Mouse (Mus musculus) kidney, embryonic 15.5 days (tissue): Measurements from ENCODE around the gene AL607142.1. TPM values are rescaled to one million over a fixed set of nuclear protein-coding genes. Genes with fewer than 3 reads are reported as not detected.

ENCODE experiments used
- ATAC-seq: fragments of 200-750 bp; cut with Nextera tagmentation; replicated peaks from 2 replicates; pipeline ENCODE4 v1.8.0; 2017; ENCODE audit warnings: moderate TSS enrichment; ENCODE audit not compliant: low FRiP score
- H3K27ac ChIP-seq: fragments of 300-500 bp; sonication (generic); 2 replicates; pipeline ENCODE4 v1.5.1; 2015; ENCODE audit warnings: mild to moderate bottlenecking, inconsistent platforms
- H3K27me3 ChIP-seq: fragments of 300-500 bp; sonication (generic); 2 replicates; pipeline ENCODE4 v1.6.1; 2015; ENCODE audit warnings: inconsistent platforms
- H3K36me3 ChIP-seq: fragments of 300-500 bp; sonication (generic); 2 replicates; pipeline ENCODE4 v1.6.1; 2015; ENCODE audit warnings: inconsistent platforms
- H3K4me1 ChIP-seq: fragments of 300-500 bp; sonication (generic); 2 replicates; pipeline ENCODE4 v1.6.1; 2015; ENCODE audit warnings: inconsistent platforms
- H3K4me2 ChIP-seq: fragments of 300-500 bp; sonication (generic); 2 replicates; pipeline ENCODE4 v1.6.1; 2015; ENCODE audit warnings: moderate library complexity, mild to moderate bottlenecking, inconsistent platforms
- H3K4me3 ChIP-seq: fragments of 300-500 bp; sonication (generic); replicated peaks from 2 replicates; pipeline ENCODE4 v1.5.1; 2015; ENCODE audit warnings: mild to moderate bottlenecking, inconsistent platforms
- H3K9ac ChIP-seq: fragments of 300-500 bp; sonication (generic); 2 replicates; pipeline ENCODE4 v1.6.1; 2015; ENCODE audit warnings: mild to moderate bottlenecking, inconsistent platforms
- H3K9me3 ChIP-seq: fragments of 300-500 bp; sonication (generic); replicated peaks from 2 replicates; pipeline ENCODE4 v1.6.1; 2016; ENCODE audit warnings: inconsistent platforms
- WGBS: fragments of 180-500 bp; shearing (Covaris S2); methylation state at CpG from one replicate; pipeline ENCODE4 v1.1.7; 2015; ENCODE audit warnings: mixed read lengths; 5-methylcytosine and 5-hydroxymethylcytosine counted together
- polyA plus RNA-seq: library from polyadenylated mRNA; unstranded; fragments of >200 nt; fragmentation: Nextera tagmentation; extraction: Ambion mirVana; gene quantifications from 2 replicates; pipeline ENCODE4 v1.2.1, GENCODE M21; 2015

Gene AL607142.1
- polyA plus RNA-seq, 1 experiment from 2014 or later = not detected

- Histone ChIP-seq H3K9me3 (no peaks in the 10 kb centered on the region), H3K9ac (no peak overlapping the region), H3K4me3 (no peak overlapping the region), H3K27ac (no peak overlapping the region), H3K4me2 (no peak overlapping the region), H3K4me1 (peaks cover 13% of the 10 kb centered on the region), H3K27me3 (no peaks in the 10 kb centered on the region), H3K36me3 (no peaks in the 10 kb centered on the region)
- 0 out of 2 replicates have a peak, but pooled peaks have one; percentile 8 for ATAC-seq
- 45% methylated on average over 15 of the region's 15 CpGs for WGBS
Measured at GRCm38 (mm10) chr4:120071842-120072507, 7.2 kb downstream of the AL607142.1 start.

DNA sequence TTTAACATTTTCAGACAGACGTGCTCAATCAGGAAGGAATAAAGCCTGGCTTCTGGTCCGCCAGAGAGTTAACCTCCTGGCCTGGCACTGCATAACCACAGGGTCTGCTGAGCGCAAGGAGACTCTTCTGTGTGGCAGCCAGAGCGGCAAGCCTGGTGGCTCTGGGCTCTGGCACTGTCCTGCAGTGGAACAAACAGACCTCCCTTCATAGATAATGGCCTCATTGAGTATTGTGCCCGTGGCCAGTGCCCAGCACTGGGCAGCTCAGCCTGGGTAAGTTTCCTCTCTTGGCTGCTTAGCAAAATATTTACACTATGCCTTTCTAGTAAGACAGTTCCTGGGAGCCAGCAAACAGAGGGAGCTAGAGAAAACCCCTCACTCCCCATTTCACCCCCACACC, 9.3 kb downstream of the AL607142.1 start:
- Histone ChIP-seq H3K9ac (no peak overlapping the region), H3K9me3 (no peaks in the 10 kb centered on the region), H3K4me1 (peaks cover 8% of the 10 kb centered on the region), H3K4me2 (no peak overlapping the region), H3K27ac (peak overlapping the region; percentile 45; the same call in 1 of the 2 replicates), H3K4me3 (no peak overlapping the region), H3K27me3 (no peaks in the 10 kb centered on the region), H3K36me3 (no peaks in the 10 kb centered on the region)
- no peak for ATAC-seq
- WGBS = 53% methylated on average over 5 of the region's 5 CpGs

- Histone ChIP-seq H3K9me3 (no peaks in the 10 kb centered on the region), H3K36me3 (no peaks in the 10 kb centered on the region), H3K9ac (no peak overlapping the region), H3K27me3 (no peaks in the 10 kb centered on the region), H3K27ac (no peak overlapping the region), H3K4me2 (no peak overlapping the region), H3K4me1 (peaks cover 8% of the 10 kb centered on the region), H3K4me3 (no peak overlapping the region)
- 81% methylated on average over 8 of the region's 8 CpGs for WGBS
- ATAC-seq = no peak
Measured at GRCm38 (mm10) chr4:120077322-120077721, 12.5 kb downstream of the AL607142.1 start.

GRCm38 (mm10) chr4:120082527-120082926, 17.7 kb downstream of the AL607142.1 start:
- H3K36me3 ChIP-seq = no peaks in the 10 kb centered on the region
- no peak overlapping the region for H3K4me2 ChIP-seq
- H3K9me3 ChIP-seq = no peaks in the 10 kb centered on the region
- WGBS = 78% methylated on average over 5 of the region's 5 CpGs
- no peak overlapping the region for H3K4me3 ChIP-seq
- no peaks in the 10 kb centered on the region for H3K27me3 ChIP-seq
- H3K4me1 ChIP-seq = no peaks in the 10 kb centered on the region
- no peak overlapping the region for H3K27ac ChIP-seq
- ATAC-seq = no peak
- no peak overlapping the region for H3K9ac ChIP-seq

DNA sequence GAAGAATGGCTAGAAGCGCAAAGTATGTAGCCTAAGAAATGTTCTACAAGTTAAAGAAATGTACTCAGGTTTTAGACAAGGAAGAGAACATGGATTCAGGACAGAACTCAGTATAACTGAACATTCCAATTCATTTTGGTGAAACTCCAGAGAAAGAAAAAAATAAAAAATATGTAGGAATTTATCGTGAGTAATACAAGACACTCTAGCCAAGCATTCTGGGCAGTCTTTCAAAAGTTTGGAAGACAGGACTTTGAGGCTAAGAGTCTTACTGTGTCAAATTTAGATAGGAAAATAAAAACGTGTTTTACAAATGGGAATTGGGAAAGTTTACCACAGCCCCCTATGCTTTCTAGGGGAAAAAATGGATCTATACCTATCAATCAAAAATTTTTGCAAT, 18.9 kb downstream of the AL607142.1 start:
- ATAC-seq = no peak
- Histone ChIP-seq H3K27me3 (no peaks in the 10 kb centered on the region), H3K4me1 (no peaks in the 10 kb centered on the region), H3K4me3 (no peak overlapping the region), H3K4me2 (no peak overlapping the region), H3K36me3 (no peaks in the 10 kb centered on the region), H3K9ac (no peak overlapping the region), H3K27ac (no peak overlapping the region), H3K9me3 (no peaks in the 10 kb centered on the region)
- WGBS = 80% methylated on average over 3 of the region's 3 CpGs

DNA sequence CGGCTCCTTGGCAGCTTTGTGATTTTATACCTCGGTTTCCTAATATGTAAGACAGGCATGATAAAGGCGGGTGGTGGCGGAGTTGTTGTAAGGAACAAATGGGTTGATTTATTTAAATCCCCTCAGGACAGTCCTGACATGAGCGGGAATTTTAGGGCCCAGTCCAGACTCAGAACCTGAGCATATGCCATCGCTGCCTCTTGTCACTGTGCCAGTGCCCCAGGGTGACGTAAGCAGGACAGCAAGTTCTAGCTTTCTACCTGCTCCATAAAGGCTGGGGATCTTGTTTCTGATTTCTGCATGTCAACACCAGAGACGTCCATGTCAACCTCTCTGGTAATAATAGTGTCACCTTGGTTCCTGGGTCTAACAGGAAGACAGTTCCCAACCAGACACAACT, 24.7 kb downstream of the AL607142.1 start:
- ATAC-seq = no peak
- WGBS = 72% methylated on average over 8 of the region's 8 CpGs

GRCm38 (mm10) chr4:120091997-120092783, 27.4 kb downstream of the AL607142.1 start:
- no peak for ATAC-seq
- 85% methylated on average over 1 of the region's 1 CpGs for WGBS

More for the DNA sequence above, 24.7 kb downstream of the AL607142.1 start:
- Histone ChIP-seq H3K27ac (no peak overlapping the region), H3K27me3 (no peaks in the 10 kb centered on the region), H3K9ac (no peak overlapping the region), H3K4me2 (no peak overlapping the region), H3K4me3 (no peak overlapping the region), H3K36me3 (no peaks in the 10 kb centered on the region), H3K4me1 (no peaks in the 10 kb centered on the region), H3K9me3 (no peaks in the 10 kb centered on the region)

GRCm38 (mm10) chr4:120096935-120097334, 32.1 kb downstream of the AL607142.1 start:
- 92% methylated on average over 19 of the region's 19 CpGs for WGBS
- no peak for ATAC-seq
- Histone ChIP-seq H3K36me3 (no peaks in the 10 kb centered on the region), H3K9ac (no peak overlapping the region), H3K4me3 (no peak overlapping the region), H3K4me1 (no peaks in the 10 kb centered on the region), H3K27ac (no peak overlapping the region), H3K9me3 (peaks cover 7% of the 10 kb centered on the region; the same call in 1 of the 2 replicates), H3K4me2 (no peak overlapping the region), H3K27me3 (no peaks in the 10 kb centered on the region)

More at GRCm38 (mm10) chr4:120091997-120092783, 27.4 kb downstream of the AL607142.1 start:
- Histone ChIP-seq H3K27ac (no peak overlapping the region), H3K9ac (no peak overlapping the region), H3K4me2 (no peak overlapping the region), H3K27me3 (no peaks in the 10 kb centered on the region), H3K36me3 (no peaks in the 10 kb centered on the region), H3K4me3 (no peak overlapping the region), H3K9me3 (no peaks in the 10 kb centered on the region), H3K4me1 (no peaks in the 10 kb centered on the region)

GRCm38 (mm10) chr4:120101186-120101585, 36.4 kb downstream of the AL607142.1 start:
- no peak overlapping the region for H3K27ac ChIP-seq
- no peak overlapping the region for H3K9ac ChIP-seq
- H3K4me1 ChIP-seq = no peaks in the 10 kb centered on the region
- H3K9me3 ChIP-seq = peaks cover 7% of the 10 kb centered on the region; the same call in 1 of the 2 replicates
- no peaks in the 10 kb centered on the region for H3K27me3 ChIP-seq
- no peaks in the 10 kb centered on the region for H3K36me3 ChIP-seq
- ATAC-seq = no peak
- H3K4me2 ChIP-seq = no peak overlapping the region
- H3K4me3 ChIP-seq = no peak overlapping the region

DNA sequence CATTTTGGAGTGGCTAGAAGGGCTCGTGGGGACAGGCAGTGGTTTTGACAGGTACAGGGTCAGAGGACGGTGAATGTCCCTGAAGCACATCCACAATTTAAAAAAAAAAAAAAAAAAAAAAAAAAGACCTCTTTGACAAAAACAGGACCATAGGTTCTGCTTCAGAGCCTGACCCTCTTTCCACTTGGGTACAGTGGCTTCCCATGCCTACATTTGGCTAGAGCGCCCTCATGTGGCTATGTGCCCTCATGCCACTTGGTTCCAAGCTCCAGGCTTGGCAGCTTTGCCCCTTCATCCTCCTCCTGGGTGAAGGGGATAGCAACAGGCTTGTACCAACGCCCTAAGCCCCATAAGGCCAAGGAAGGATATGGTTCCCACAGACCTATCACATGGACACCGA, 39.8 kb downstream of the AL607142.1 start:
- 55% methylated on average over 5 of the region's 5 CpGs for WGBS
- Histone ChIP-seq H3K27me3 (no peaks in the 10 kb centered on the region), H3K4me1 (no peaks in the 10 kb centered on the region), H3K4me2 (no peak overlapping the region), H3K36me3 (no peaks in the 10 kb centered on the region), H3K9me3 (no peaks in the 10 kb centered on the region), H3K27ac (no peak overlapping the region), H3K4me3 (no peak overlapping the region), H3K9ac (no peak overlapping the region)
- ATAC-seq = no peak

DNA sequence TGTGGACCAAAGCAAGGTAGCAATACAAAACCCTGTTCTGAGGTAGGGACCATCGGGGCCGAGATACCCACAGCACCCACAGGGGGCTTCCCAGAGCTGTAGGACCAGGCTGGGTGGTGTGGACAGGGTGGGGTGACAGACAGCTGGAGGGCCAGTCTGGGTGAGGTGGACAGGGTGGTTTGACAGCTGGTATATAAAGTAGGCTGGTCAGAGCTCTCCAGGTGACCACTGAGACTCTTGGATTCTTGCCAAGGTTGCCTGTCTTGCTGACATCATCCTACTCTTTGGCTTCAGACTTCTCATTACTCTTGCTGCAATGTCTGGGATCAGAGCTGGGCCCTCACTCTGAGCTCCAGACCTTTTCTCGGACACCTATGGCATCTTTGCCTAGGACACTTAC, 41.6 kb downstream of the AL607142.1 start:
- Histone ChIP-seq H3K9me3 (no peaks in the 10 kb centered on the region), H3K27me3 (no peaks in the 10 kb centered on the region), H3K4me3 (no peak overlapping the region), H3K27ac (no peak overlapping the region), H3K36me3 (no peaks in the 10 kb centered on the region), H3K4me2 (no peak overlapping the region), H3K4me1 (no peaks in the 10 kb centered on the region), H3K9ac (no peak overlapping the region)
- WGBS = 93% methylated on average over 3 of the region's 3 CpGs
- no peak for ATAC-seq

GRCm38 (mm10) chr4:120107787-120108186, 43.0 kb downstream of the AL607142.1 start:
- no peaks in the 10 kb centered on the region for H3K27me3 ChIP-seq
- 72% methylated on average over 8 of the region's 8 CpGs for WGBS
- no peak overlapping the region for H3K4me3 ChIP-seq
- H3K4me2 ChIP-seq = no peak overlapping the region
- H3K36me3 ChIP-seq = no peaks in the 10 kb centered on the region
- no peak overlapping the region for H3K9ac ChIP-seq
- no peaks in the 10 kb centered on the region for H3K4me1 ChIP-seq
- no peak for ATAC-seq
- H3K9me3 ChIP-seq = no peaks in the 10 kb centered on the region; the same call in 1 of the 2 replicates
- H3K27ac ChIP-seq = no peak overlapping the region
